Mouse (Mus musculus) erythroblast, embryonic 14.5 days (primary cell): Measurements from ENCODE around the gene Srpk3.

Source experiments
- GATA1 ChIP-seq: IDR thresholded peaks from 2 replicates; pipeline ENCODE4 v1.6.1; 2012; ENCODE audit warnings: low read length, inconsistent platforms, mixed read lengths
- TAL1 ChIP-seq: IDR thresholded peaks from 3 replicates; pipeline ENCODE4 v1.6.1; 2012; ENCODE audit warnings: low read length, inconsistent platforms, mixed read lengths

DNA sequence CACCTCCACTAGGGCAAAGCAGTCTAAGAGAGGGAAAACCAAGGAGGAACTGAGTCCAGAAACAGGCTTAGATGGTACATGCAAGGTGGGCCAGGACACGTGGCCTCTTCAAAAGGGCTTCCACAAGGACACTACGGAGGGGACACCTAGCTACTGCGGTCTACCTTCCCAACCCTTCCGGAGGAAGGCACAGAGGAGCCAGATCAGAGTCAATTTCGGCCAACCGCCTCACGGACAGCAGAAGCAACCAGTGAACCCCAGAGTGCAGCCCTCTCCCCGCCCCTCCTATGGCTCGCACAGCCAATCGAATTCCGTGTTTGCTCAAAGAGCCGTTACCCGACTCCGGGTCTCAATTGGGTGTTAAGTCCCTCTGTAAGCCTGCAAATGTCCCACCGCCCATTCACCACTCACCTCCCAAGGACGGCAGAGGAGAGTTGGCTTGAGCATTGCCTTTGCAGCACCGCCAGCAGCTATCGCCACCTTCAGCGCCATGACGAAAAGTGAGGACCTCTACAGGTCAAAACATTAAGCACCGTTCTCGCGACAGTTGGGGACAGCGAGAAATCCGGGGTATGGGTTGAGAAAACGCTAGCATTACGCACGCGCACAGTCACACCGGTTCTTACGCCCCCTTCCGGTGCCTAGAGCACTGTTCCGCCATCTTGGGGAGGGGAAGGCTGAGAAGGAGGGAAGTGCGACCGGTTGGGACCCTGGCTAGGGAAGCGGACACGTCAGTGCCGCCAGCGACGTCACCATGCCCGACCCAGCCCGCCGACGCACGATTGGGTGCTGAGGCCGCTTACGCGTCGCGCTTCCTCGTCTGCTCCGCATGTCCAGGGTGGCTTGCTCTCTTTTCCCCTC lies 12.4 kb downstream of the Srpk3 start, which contains the start of the genes Idh3g and Ssr4:
- TF ChIP-seq GATA1 (no peak), TAL1 (no peak)
